Mouse (Mus musculus): ENCODE measurements around the gene Lrrc39. TPM values are rescaled to one million over a fixed set of nuclear protein-coding genes. Genes with fewer than 3 reads are reported as not detected.

The Lrrc39 gene
- polyA plus RNA-seq, 1 experiment from 2014 or later: 2.6 TPM

GRCm38 (mm10) chr3:116563095-116563492, 321 bp downstream of the Lrrc39 start:
- no peak for ATAC-seq (ENCODE audit: low FRiP score, low TSS enrichment)

GRCm38 (mm10) chr3:116570628-116571027, 7.9 kb downstream of the Lrrc39 start:
- no peak overlapping the region for H3K4me3 ChIP-seq (ENCODE audit: low read depth, low read length)
- no peak for TF ChIP-seq EP300 (optimal IDR thresholded peaks at IDR 0.05)
- TF ChIP-seq CTCF (IDR thresholded peaks at IDR 0.05; ENCODE audit: low read depth): no peak
- DNase-seq (ENCODE audit: low spot score) (no peak), ATAC-seq (ENCODE audit: low FRiP score, low TSS enrichment) (no peak)
- 61% methylated on average over 2 of the region's 2 CpGs for WGBS
- no peaks in the 10 kb centered on the region for H3K27me3 ChIP-seq (ENCODE audit: control insufficient read depth, insufficient read depth, low read length)
- H3K9me3 ChIP-seq (ENCODE audit: control insufficient read depth, low read length): no peaks in the 10 kb centered on the region
- H3K4me1 ChIP-seq (replicated peaks; ENCODE audit: control insufficient read depth, insufficient read depth): no peaks in the 10 kb centered on the region
- H3K27ac ChIP-seq (replicated peaks): no peak overlapping the region
- H3K36me3 ChIP-seq (ENCODE audit: control insufficient read depth, insufficient read depth, low read length): no peaks in the 10 kb centered on the region
- no peak overlapping the region for H3K4me2 ChIP-seq (replicated peaks; ENCODE audit: low read depth)
- no peak overlapping the region for H3K9ac ChIP-seq (ENCODE audit: low read length)

More at GRCm38 (mm10) chr3:116563095-116563492, 321 bp downstream of the Lrrc39 start:
- Histone ChIP-seq H3K4me2 (replicated peaks; ENCODE audit: low read depth) (peak overlapping the region; percentile 32), H3K27me3 (ENCODE audit: control insufficient read depth, insufficient read depth, low read length) (no peaks in the 10 kb centered on the region), H3K9ac (ENCODE audit: low read length) (peak overlapping the region; percentile 31; the same call in 1 of the 2 replicates), H3K4me3 (ENCODE audit: low read depth, low read length) (no peak overlapping the region), H3K36me3 (ENCODE audit: control insufficient read depth, insufficient read depth, low read length) (no peaks in the 10 kb centered on the region), H3K9me3 (ENCODE audit: control insufficient read depth, low read length) (no peaks in the 10 kb centered on the region), H3K27ac (replicated peaks) (no peak overlapping the region), H3K4me1 (replicated peaks; ENCODE audit: control insufficient read depth, insufficient read depth) (no peaks in the 10 kb centered on the region)
- TF ChIP-seq CTCF (IDR thresholded peaks at IDR 0.05; ENCODE audit: low read depth): no peak
- no peak for TF ChIP-seq EP300 (optimal IDR thresholded peaks at IDR 0.05)
- 46% methylated on average over 7 of the region's 7 CpGs for WGBS
- DNase-seq (ENCODE audit: low spot score): no peak

GRCm38 (mm10) chr3:116577286-116577685, 14.5 kb downstream of the Lrrc39 start:
- ATAC-seq (ENCODE audit: low FRiP score, low TSS enrichment): peak; percentile 42; the same call in 1 of the 2 replicates

GRCm38 (mm10) chr3:116582201-116582600, 19.4 kb downstream of the Lrrc39 start:
- no peaks in the 10 kb centered on the region for H3K4me1 ChIP-seq (replicated peaks; ENCODE audit: control insufficient read depth, insufficient read depth)
- H3K9me3 ChIP-seq (ENCODE audit: control insufficient read depth, low read length): no peaks in the 10 kb centered on the region
- ATAC-seq (ENCODE audit: low FRiP score, low TSS enrichment) (no peak), DNase-seq (ENCODE audit: low spot score) (no peak)
- TF ChIP-seq EP300 (optimal IDR thresholded peaks at IDR 0.05) (no peak), CTCF (IDR thresholded peaks at IDR 0.05; ENCODE audit: low read depth) (no peak)
- 96% methylated on average over 9 of the region's 9 CpGs for WGBS
- H3K4me2 ChIP-seq (replicated peaks; ENCODE audit: low read depth): no peak overlapping the region
- H3K36me3 ChIP-seq (ENCODE audit: control insufficient read depth, insufficient read depth, low read length): peaks cover 18% of the 10 kb centered on the region
- H3K4me3 ChIP-seq (ENCODE audit: low read depth, low read length): no peak overlapping the region
- no peak overlapping the region for H3K9ac ChIP-seq (ENCODE audit: low read length)
- no peaks in the 10 kb centered on the region for H3K27me3 ChIP-seq (ENCODE audit: control insufficient read depth, insufficient read depth, low read length)
- H3K27ac ChIP-seq (replicated peaks): no peak overlapping the region

More at GRCm38 (mm10) chr3:116577286-116577685, 14.5 kb downstream of the Lrrc39 start:
- 0 out of 2 replicates have a peak, but pooled peaks cover 2% of the 10 kb centered on the region for H3K36me3 ChIP-seq (ENCODE audit: control insufficient read depth, insufficient read depth, low read length)
- no peak overlapping the region for H3K9ac ChIP-seq (ENCODE audit: low read length)
- peak; percentile 52 for DNase-seq (ENCODE audit: low spot score)
- H3K27ac ChIP-seq (replicated peaks): no peak overlapping the region
- no peaks in the 10 kb centered on the region for H3K27me3 ChIP-seq (ENCODE audit: control insufficient read depth, insufficient read depth, low read length)
- H3K4me2 ChIP-seq (replicated peaks; ENCODE audit: low read depth): no peak overlapping the region
- 42% methylated on average over 3 of the region's 3 CpGs for WGBS
- H3K4me3 ChIP-seq (ENCODE audit: low read depth, low read length): no peak overlapping the region
- H3K9me3 ChIP-seq (ENCODE audit: control insufficient read depth, low read length): no peaks in the 10 kb centered on the region
- no peaks in the 10 kb centered on the region for H3K4me1 ChIP-seq (replicated peaks; ENCODE audit: control insufficient read depth, insufficient read depth)
- TF ChIP-seq CTCF (IDR thresholded peaks at IDR 0.05; ENCODE audit: low read depth) (peak; percentile 77), EP300 (optimal IDR thresholded peaks at IDR 0.05) (no peak)

- Histone ChIP-seq H3K27ac (replicated peaks) (peak overlapping the region; percentile 86), H3K36me3 (ENCODE audit: control insufficient read depth, insufficient read depth, low read length) (peaks cover 6% of the 10 kb centered on the region), H3K4me3 (ENCODE audit: low read depth, low read length) (peak overlapping the region; percentile 88), H3K9me3 (ENCODE audit: control insufficient read depth, low read length) (no peaks in the 10 kb centered on the region), H3K27me3 (ENCODE audit: control insufficient read depth, insufficient read depth, low read length) (no peaks in the 10 kb centered on the region), H3K9ac (ENCODE audit: low read length) (peak overlapping the region; percentile 84), H3K4me1 (replicated peaks; ENCODE audit: control insufficient read depth, insufficient read depth) (no peaks in the 10 kb centered on the region), H3K4me2 (replicated peaks; ENCODE audit: low read depth) (peak overlapping the region; percentile 60)
- DNase-seq (ENCODE audit: low spot score): no peak
- peak; percentile 71; the same call in 1 of the 2 replicates for ATAC-seq (ENCODE audit: low FRiP score, low TSS enrichment)
- 2% methylated on average over 22 of the region's 22 CpGs for WGBS
- TF ChIP-seq EP300 (optimal IDR thresholded peaks at IDR 0.05): no peak
- TF ChIP-seq CTCF (IDR thresholded peaks at IDR 0.05; ENCODE audit: low read depth): peak; percentile 53
Observed at GRCm38 (mm10) chr3:116594076-116594727, 31.4 kb downstream of the Lrrc39 start.
